Mouse (Mus musculus): Measurements from ENCODE around the gene Slc17a5.

- no peak for TF ChIP-seq POLR2A (IDR thresholded peaks at IDR 0.05; ENCODE audit: low read depth, low read length)
- no peak for TF ChIP-seq CTCF (IDR thresholded peaks at IDR 0.05; ENCODE audit: borderline replicate concordance, insufficient read depth, low read length)
Observed at GRCm38 (mm10) chr9:78508106-78508786, 79.6 kb downstream of the Slc17a5 start.
